ENCODE assay signal across 27 mouse cellular contexts in genomic region chrX:142517205-142517604, GRCm38 (mm10).
DNase-seq lines count a peak whose midpoint lies in the region; ATAC-seq and TF ChIP-seq lines count a peak whose summit lies in the region.
"Had no signal": no experiment of that assay in that cellular context is flagged by ENCODE, and none has a peak within 500 bp of the region (broad histone marks: within the 10 kb centered on the region; RNA-seq: fewer than 3 reads in every experiment).

No protein-coding gene starts in this region.

- H3K27ac ChIP-seq in liver, adult 2 months (replicated peaks; ENCODE audit: insufficient read depth, low read depth, low read length): peak overlapping the region; percentile 57
- no peak overlapping the region for H3K27ac ChIP-seq in liver, embryonic 12.5 days
- H3K27ac ChIP-seq: embryonic facial prominence, embryonic 13.5 days; embryonic facial prominence, embryonic 15.5 days; forebrain, embryonic 13.5 days; forebrain, embryonic 15.5 days had no signal

- no peak overlapping the region for H3K4me3 ChIP-seq in liver, adult 2 months (ENCODE audit: insufficient read depth, low read depth, low read length)
- H3K4me3 ChIP-seq in liver, embryonic 12.5 days: no peak overlapping the region
- H3K4me3 ChIP-seq: embryonic facial prominence, embryonic 13.5 days; embryonic facial prominence, embryonic 15.5 days; erythroblast, embryonic 14.5 days; forebrain, embryonic 13.5 days; forebrain, embryonic 15.5 days had no signal

- no peak overlapping the region for H3K9ac ChIP-seq in liver, adult 2 months (ENCODE audit: low read depth, low read length)
- H3K9ac ChIP-seq in liver, embryonic 12.5 days: no peak overlapping the region
- H3K9ac ChIP-seq: embryonic facial prominence, embryonic 13.5 days; embryonic facial prominence, embryonic 15.5 days; forebrain, embryonic 13.5 days; forebrain, embryonic 15.5 days; forebrain, postnatal 0 days had no signal

- no peaks in the 10 kb centered on the region for H3K36me3 ChIP-seq in liver, adult 2 months (ENCODE audit: control insufficient read depth, insufficient read depth, low read length)
- no peaks in the 10 kb centered on the region for H3K36me3 ChIP-seq in liver, embryonic 12.5 days
- H3K36me3 ChIP-seq: embryonic facial prominence, embryonic 13.5 days; embryonic facial prominence, embryonic 15.5 days; forebrain, embryonic 15.5 days; G1E had no signal

- no peaks in the 10 kb centered on the region for H3K9me3 ChIP-seq in liver, embryonic 12.5 days (replicated peaks)
- H3K9me3 ChIP-seq: embryonic facial prominence, embryonic 13.5 days; embryonic facial prominence, embryonic 15.5 days; forebrain, embryonic 13.5 days; forebrain, embryonic 15.5 days; G1E had no signal

- no peak for ATAC-seq in liver, embryonic 12.5 days
- ATAC-seq: activated CD4-positive, CD25-positive, alpha-beta regulatory T cell, adult 4 months; CD4-positive, CD25-positive, alpha-beta regulatory T cell, adult 4 months; forebrain, embryonic 13.5 days; forebrain, embryonic 15.5 days; forebrain, postnatal 0 days; Patski had no signal

- DNase-seq in adrenal gland, adult (ENCODE audit: inconsistent age in 2 of 2, low spot score in 1 of 2): peak; percentile 10 to 65
- DNase-seq in adrenal gland, postnatal 10 days: no peak
- no peak for DNase-seq in liver, adult 2 months (ENCODE audit: extremely low read depth, low read depth, low spot score)
- DNase-seq in brain, adult 2 months (ENCODE audit: low read depth, low spot score): peak; percentile 45
- peak; percentile 68 for DNase-seq in gonadal fat pad, adult 2 months (ENCODE audit: low read depth)
- DNase-seq in frontal cortex, adult 2 months (ENCODE audit: extremely low spot score in 1 of 2, low spot score in 1 of 2): no peak
- DNase-seq: adrenal gland, postnatal 14 days; B cell, adult 2 months; cerebellum, adult 11 months; cerebellum, adult 18-20 months; cerebellum, adult 8-10 months; cerebellum, adult 9-11 months; cerebellum, postnatal 14 days; cerebellum, postnatal 36 days; embryo, embryonic 11 days; forebrain, postnatal 0 days had no signal

- TF ChIP-seq POLR2A in liver, adult 2 months (IDR thresholded peaks at IDR 0.05; ENCODE audit: extremely low read depth, insufficient read depth, low read length): no peak

- no peak for TF ChIP-seq CTCF in liver, adult 2 months (IDR thresholded peaks at IDR 0.05; ENCODE audit: low read depth, low read length)

- peaks cover 2% of the 10 kb centered on the region; the same call in 1 of the 2 replicates for H3K4me1 ChIP-seq in liver, adult 2 months (ENCODE audit: control insufficient read depth, insufficient read depth, low read length)
- no peaks in the 10 kb centered on the region for H3K4me1 ChIP-seq in liver, embryonic 12.5 days
- H3K4me1 ChIP-seq: embryonic facial prominence, embryonic 13.5 days; embryonic facial prominence, embryonic 15.5 days; forebrain, embryonic 13.5 days; forebrain, embryonic 15.5 days had no signal

- H3K79me2 ChIP-seq in liver, adult 2 months (ENCODE audit: control insufficient read depth, insufficient read depth, low read length): no peaks in the 10 kb centered on the region

- no peaks in the 10 kb centered on the region for H3K27me3 ChIP-seq in liver, adult 2 months (ENCODE audit: control insufficient read depth, insufficient read depth, low read length)
- H3K27me3 ChIP-seq in liver, embryonic 12.5 days (replicated peaks): no peaks in the 10 kb centered on the region; the same call in 1 of the 2 replicates
- H3K27me3 ChIP-seq: CH12.LX; embryonic facial prominence, embryonic 15.5 days; forebrain, embryonic 13.5 days; forebrain, embryonic 15.5 days had no signal

- 95% methylated on average over 5 of the region's 5 CpGs for WGBS in liver, adult 2 months
- 74% methylated on average over 5 of the region's 5 CpGs for WGBS in liver, embryonic 12.5 days (ENCODE audit: insufficient replicate concordance)

- no peak overlapping the region for H3K4me2 ChIP-seq in liver, embryonic 12.5 days
- H3K4me2 ChIP-seq: embryonic facial prominence, embryonic 13.5 days; embryonic facial prominence, embryonic 15.5 days; forebrain, embryonic 13.5 days; forebrain, embryonic 15.5 days had no signal

Comparison
In these comparisons a context has a peak if more than half of its experiments do, and no peak if none do; other contexts are left out.
1. DNase-seq: peak in adrenal gland, adult (2 of 2), brain, adult 2 months (single experiment) and gonadal fat pad, adult 2 months (single experiment); none in adrenal gland, postnatal 10 days (single experiment), liver, adult 2 months (single experiment) and frontal cortex, adult 2 months (0 of 2).